Mouse (Mus musculus): ENCODE measurements at regions not wholly inside any gene's neighbourhood (a gene's known extent, or its start where the extent isn't known, plus 50 kb on each side); places are given as distances from the start of the nearest gene placed in this dataset.

GRCm38 (mm10) chr10:117556027-117556789, 73.1 kb upstream of the Cpm start:
- DNase-seq (ENCODE audit: low spot score in 2 of 2): no peak

GRCm38 (mm10) chr10:117555542-117555941, 73.8 kb upstream of the Cpm start:
- DNase-seq (ENCODE audit: low spot score in 2 of 2): no peak

- no peak for DNase-seq (ENCODE audit: low spot score in 2 of 2)
These were observed 74.3 kb upstream of the Cpm start for GRCm38 (mm10) chr10:117555044-117555443.

- no peak for DNase-seq (ENCODE audit: low spot score in 2 of 2)
These were observed 74.8 kb upstream of the Cpm start for GRCm38 (mm10) chr10:117554533-117554932.

- no peak for DNase-seq (ENCODE audit: low spot score in 2 of 2)
These were observed 75.8 kb upstream of the Cpm start for GRCm38 (mm10) chr10:117553211-117554186.

- DNase-seq (ENCODE audit: low spot score in 2 of 2): no peak
These were observed 77.1 kb upstream of the Cpm start for GRCm38 (mm10) chr10:117552049-117552652.

- DNase-seq (ENCODE audit: low spot score in 2 of 2): no peak
These were observed 77.9 kb upstream of the Cpm start for GRCm38 (mm10) chr10:117551234-117552048.

- DNase-seq (ENCODE audit: low spot score in 2 of 2): no peak
These were observed 79.3 kb upstream of the Cpm start for GRCm38 (mm10) chr10:117549854-117550605.

GRCm38 (mm10) chr10:117549506-117549830, 79.8 kb upstream of the Cpm start:
- no peak for DNase-seq (ENCODE audit: low spot score in 2 of 2)

- DNase-seq (ENCODE audit: low spot score in 2 of 2): no peak
These were observed 80.4 kb upstream of the Cpm start for GRCm38 (mm10) chr10:117548775-117549505.

- DNase-seq (ENCODE audit: low spot score in 2 of 2): no peak
These were observed 81.0 kb upstream of the Cpm start for GRCm38 (mm10) chr10:117548262-117548661.

- DNase-seq (ENCODE audit: low spot score in 2 of 2): no peak
These were observed 82.0 kb upstream of the Cpm start for GRCm38 (mm10) chr10:117547275-117547674.

GRCm38 (mm10) chr10:117545842-117546631, 83.3 kb upstream of the Cpm start:
- no peak for DNase-seq (ENCODE audit: low spot score in 2 of 2)

- no peak for DNase-seq (ENCODE audit: low spot score in 2 of 2)
These were observed 84.4 kb upstream of the Cpm start for GRCm38 (mm10) chr10:117544680-117545546.

GRCm38 (mm10) chr10:117543995-117544679, 85.2 kb upstream of the Cpm start:
- DNase-seq (ENCODE audit: low spot score in 2 of 2): no peak

- no peak for DNase-seq (ENCODE audit: low spot score in 2 of 2)
These were observed 85.7 kb upstream of the Cpm start for GRCm38 (mm10) chr10:117543696-117543950.

- no peak for DNase-seq (ENCODE audit: low spot score in 2 of 2)
These were observed 86.2 kb upstream of the Cpm start for GRCm38 (mm10) chr10:117542886-117543695.

Data from spleen, postnatal 36 days (tissue).